Mouse (Mus musculus): ENCODE data around the gene Pom121l2. TPM values are rescaled to one million over a fixed set of nuclear protein-coding genes. Genes with fewer than 3 reads are reported as not detected.

Pom121l2 gene
- polyA plus RNA-seq, 1 experiment from 2014 or later: 0.12 TPM

- H3K4me3 ChIP-seq (ENCODE audit: low read depth, low read length): peak overlapping the region; percentile 39
- DNase-seq (ENCODE audit: low spot score): no peak
- no peaks in the 10 kb centered on the region for H3K36me3 ChIP-seq (ENCODE audit: control insufficient read depth, insufficient read depth, low read length)
Observed at GRCm38 (mm10) chr13:21996840-21997185, 15.8 kb downstream of the Pom121l2 start.

GRCm38 (mm10) chr13:21997201-21997820 lies 16.3 kb downstream of the Pom121l2 start:
- peak overlapping the region; percentile 45 for H3K4me2 ChIP-seq (ENCODE audit: low read depth, low read length, severe bottlenecking)
- no peaks in the 10 kb centered on the region for H3K36me3 ChIP-seq (ENCODE audit: control insufficient read depth, insufficient read depth, low read length)
- H3K9ac ChIP-seq (ENCODE audit: low read length): no peak overlapping the region
- no peak for ATAC-seq (replicated peaks; ENCODE audit: low FRiP score)
- no peak for DNase-seq (ENCODE audit: low spot score)
- WGBS: 1% methylated on average over 21 of the region's 21 CpGs
- no peaks in the 10 kb centered on the region for H3K9me3 ChIP-seq (ENCODE audit: control insufficient read depth, low read length)
- H3K27me3 ChIP-seq (ENCODE audit: control insufficient read depth, insufficient read depth, low read length): peaks cover 60% of the 10 kb centered on the region
- H3K4me1 ChIP-seq (replicated peaks; ENCODE audit: control insufficient read depth, insufficient read depth, low read length): no peaks in the 10 kb centered on the region; the same call in 1 of the 2 replicates
- H3K27ac ChIP-seq (ENCODE audit: low read depth, low read length): no peak overlapping the region
- H3K4me3 ChIP-seq (ENCODE audit: low read depth, low read length): peak overlapping the region; percentile 39

More at GRCm38 (mm10) chr13:21996840-21997185, 15.8 kb downstream of the Pom121l2 start:
- Histone ChIP-seq H3K27ac (ENCODE audit: low read depth, low read length) (no peak overlapping the region), H3K9me3 (ENCODE audit: control insufficient read depth, low read length) (no peaks in the 10 kb centered on the region), H3K27me3 (ENCODE audit: control insufficient read depth, insufficient read depth, low read length) (peaks cover 55% of the 10 kb centered on the region), H3K4me2 (ENCODE audit: low read depth, low read length, severe bottlenecking) (peak overlapping the region; percentile 45), H3K9ac (ENCODE audit: low read length) (no peak overlapping the region), H3K4me1 (replicated peaks; ENCODE audit: control insufficient read depth, insufficient read depth, low read length) (no peaks in the 10 kb centered on the region; the same call in 1 of the 2 replicates)
- no peak for ATAC-seq (replicated peaks; ENCODE audit: low FRiP score)
- WGBS: under 1% methylated on average over 13 of the region's 13 CpGs

- no peak for ATAC-seq (replicated peaks; ENCODE audit: low FRiP score)
- 1% methylated on average over 4 of the region's 4 CpGs for WGBS
- H3K27ac ChIP-seq (ENCODE audit: low read depth, low read length): no peak overlapping the region
- no peak for DNase-seq (ENCODE audit: low spot score)
- peaks cover 66% of the 10 kb centered on the region for H3K27me3 ChIP-seq (ENCODE audit: control insufficient read depth, insufficient read depth, low read length)
- H3K36me3 ChIP-seq (ENCODE audit: control insufficient read depth, insufficient read depth, low read length): no peaks in the 10 kb centered on the region
- H3K4me2 ChIP-seq (ENCODE audit: low read depth, low read length, severe bottlenecking): peak overlapping the region; percentile 45; the same call in 1 of the 2 replicates
- no peak overlapping the region; the same call in 1 of the 2 replicates for H3K4me3 ChIP-seq (ENCODE audit: low read depth, low read length)
- no peak overlapping the region for H3K9ac ChIP-seq (ENCODE audit: low read length)
- no peaks in the 10 kb centered on the region for H3K9me3 ChIP-seq (ENCODE audit: control insufficient read depth, low read length)
- no peaks in the 10 kb centered on the region; the same call in 1 of the 2 replicates for H3K4me1 ChIP-seq (replicated peaks; ENCODE audit: control insufficient read depth, insufficient read depth, low read length)
Observed at GRCm38 (mm10) chr13:21997821-21998220, 16.8 kb downstream of the Pom121l2 start.

DNA sequence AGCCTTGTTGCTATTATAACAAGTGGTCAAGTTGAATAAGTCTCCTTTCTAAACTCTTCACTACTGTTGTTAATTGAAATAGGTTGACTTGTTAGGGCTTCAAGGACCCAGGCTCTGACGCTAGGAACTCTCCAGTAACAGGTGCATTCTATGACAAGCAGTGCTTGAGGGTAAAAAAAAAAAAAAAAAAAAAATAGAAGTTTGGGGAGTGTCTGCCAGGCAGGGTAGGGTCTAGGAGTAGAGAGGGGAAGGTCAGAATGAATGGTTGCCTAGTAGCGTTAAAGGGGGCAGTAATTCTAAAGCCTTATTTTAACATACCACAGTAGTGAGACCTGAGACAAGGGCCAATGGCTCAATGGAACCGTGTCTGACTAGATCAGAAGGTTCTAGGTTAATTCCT lies 17.4 kb downstream of the Pom121l2 start:
- no peak overlapping the region for H3K4me3 ChIP-seq (ENCODE audit: low read depth, low read length)
- DNase-seq (ENCODE audit: low spot score): no peak
- ATAC-seq (replicated peaks; ENCODE audit: low FRiP score): no peak
- no peak overlapping the region for H3K4me2 ChIP-seq (ENCODE audit: low read depth, low read length, severe bottlenecking)
- H3K36me3 ChIP-seq (ENCODE audit: control insufficient read depth, insufficient read depth, low read length): no peaks in the 10 kb centered on the region
- no peaks in the 10 kb centered on the region for H3K9me3 ChIP-seq (ENCODE audit: control insufficient read depth, low read length)
- WGBS: 23% methylated on average over 3 of the region's 3 CpGs
- peaks cover 71% of the 10 kb centered on the region for H3K27me3 ChIP-seq (ENCODE audit: control insufficient read depth, insufficient read depth, low read length)
- no peak overlapping the region for H3K27ac ChIP-seq (ENCODE audit: low read depth, low read length)
- no peaks in the 10 kb centered on the region; the same call in 1 of the 2 replicates for H3K4me1 ChIP-seq (replicated peaks; ENCODE audit: control insufficient read depth, insufficient read depth, low read length)
- H3K9ac ChIP-seq (ENCODE audit: low read length): no peak overlapping the region

DNA sequence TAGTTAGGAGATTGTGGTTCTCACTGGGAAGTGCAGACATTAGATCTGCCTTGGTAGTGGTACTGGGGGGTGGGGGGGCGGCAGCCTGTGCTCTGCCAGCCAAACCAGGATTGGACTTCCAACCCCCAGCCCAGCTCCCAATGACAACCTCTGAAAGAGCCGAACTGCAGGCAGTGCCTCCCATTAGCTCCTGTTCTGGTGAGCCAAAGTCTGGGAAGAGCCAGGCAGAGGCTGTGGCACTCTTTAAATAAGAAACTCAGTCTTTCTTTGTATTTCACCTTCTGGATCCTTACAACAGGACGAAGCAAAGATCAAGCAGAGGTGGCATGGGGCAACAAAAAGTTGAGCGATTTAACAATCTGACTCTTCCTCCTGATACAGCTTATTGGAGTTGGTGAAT lies 18.2 kb downstream of the Pom121l2 start:
- Histone ChIP-seq H3K4me2 (ENCODE audit: low read depth, low read length, severe bottlenecking) (no peak overlapping the region), H3K4me3 (ENCODE audit: low read depth, low read length) (no peak overlapping the region), H3K4me1 (replicated peaks; ENCODE audit: control insufficient read depth, insufficient read depth, low read length) (no peaks in the 10 kb centered on the region; the same call in 1 of the 2 replicates), H3K27ac (ENCODE audit: low read depth, low read length) (no peak overlapping the region), H3K9ac (ENCODE audit: low read length) (no peak overlapping the region), H3K9me3 (ENCODE audit: control insufficient read depth, low read length) (no peaks in the 10 kb centered on the region), H3K27me3 (ENCODE audit: control insufficient read depth, insufficient read depth, low read length) (peaks cover 79% of the 10 kb centered on the region), H3K36me3 (ENCODE audit: control insufficient read depth, insufficient read depth, low read length) (no peaks in the 10 kb centered on the region)
- 32% methylated on average over 4 of the region's 4 CpGs for WGBS
- DNase-seq (ENCODE audit: low spot score) (no peak), ATAC-seq (replicated peaks; ENCODE audit: low FRiP score) (no peak)

DNA sequence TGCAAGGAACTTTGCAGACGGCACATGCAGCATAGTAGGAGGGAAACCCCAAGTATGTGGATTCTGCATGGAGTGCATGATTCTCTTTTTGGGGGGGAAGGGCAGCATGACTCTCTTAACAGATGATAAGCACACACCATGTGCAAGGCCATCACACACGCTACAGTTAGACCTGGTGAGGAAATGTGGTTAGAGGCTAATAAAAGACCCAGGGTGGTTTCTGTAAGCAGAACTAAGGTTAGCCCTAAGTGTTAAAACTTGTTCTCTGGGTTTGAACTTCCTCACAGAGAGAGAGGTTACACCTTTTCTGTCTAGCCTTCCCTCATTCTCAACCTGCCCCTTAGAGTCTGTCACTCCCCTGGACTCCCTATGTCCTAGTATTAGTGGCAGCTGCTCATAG lies 20.4 kb downstream of the Pom121l2 start:
- DNase-seq (ENCODE audit: low spot score) (no peak), ATAC-seq (replicated peaks; ENCODE audit: low FRiP score) (no peak)
- H3K9ac ChIP-seq (ENCODE audit: low read length): no peak overlapping the region
- 73% methylated on average over 2 of the region's 2 CpGs for WGBS
- H3K4me1 ChIP-seq (replicated peaks; ENCODE audit: control insufficient read depth, insufficient read depth, low read length): peaks cover 5% of the 10 kb centered on the region; the same call in 1 of the 2 replicates
- H3K27ac ChIP-seq (ENCODE audit: low read depth, low read length): no peak overlapping the region
- H3K36me3 ChIP-seq (ENCODE audit: control insufficient read depth, insufficient read depth, low read length): no peaks in the 10 kb centered on the region
- H3K4me2 ChIP-seq (ENCODE audit: low read depth, low read length, severe bottlenecking): no peak overlapping the region
- no peaks in the 10 kb centered on the region for H3K9me3 ChIP-seq (ENCODE audit: control insufficient read depth, low read length)
- H3K27me3 ChIP-seq (ENCODE audit: control insufficient read depth, insufficient read depth, low read length): peaks cover 96% of the 10 kb centered on the region
- no peak overlapping the region for H3K4me3 ChIP-seq (ENCODE audit: low read depth, low read length)

DNA sequence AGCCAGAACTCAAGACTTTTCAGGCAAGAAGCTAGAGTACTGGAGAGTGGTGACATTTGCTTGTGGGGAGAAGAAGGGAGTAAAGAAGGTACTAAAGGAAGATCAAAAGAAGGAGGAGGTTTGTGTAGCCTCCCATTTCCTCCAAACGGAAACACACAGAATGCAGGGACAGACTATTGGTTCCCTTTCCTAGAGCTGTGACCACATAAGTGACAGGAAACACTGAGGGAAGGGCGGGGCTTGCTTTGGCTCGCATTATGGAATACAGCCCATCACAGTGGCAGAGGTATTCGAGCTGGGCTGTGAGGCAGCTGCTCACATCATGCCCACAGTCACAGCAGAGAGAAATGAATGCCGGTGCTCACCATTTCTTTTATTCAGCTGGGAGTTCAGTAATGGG lies 20.8 kb downstream of the Pom121l2 start:
- no peak overlapping the region for H3K4me3 ChIP-seq (ENCODE audit: low read depth, low read length)
- WGBS: 33% methylated on average over 5 of the region's 5 CpGs
- DNase-seq (ENCODE audit: low spot score) (no peak), ATAC-seq (replicated peaks; ENCODE audit: low FRiP score) (no peak)
- H3K27me3 ChIP-seq (ENCODE audit: control insufficient read depth, insufficient read depth, low read length): peaks cover 97% of the 10 kb centered on the region
- H3K4me2 ChIP-seq (ENCODE audit: low read depth, low read length, severe bottlenecking): no peak overlapping the region
- no peak overlapping the region for H3K27ac ChIP-seq (ENCODE audit: low read depth, low read length)
- no peak overlapping the region for H3K9ac ChIP-seq (ENCODE audit: low read length)
- no peaks in the 10 kb centered on the region for H3K36me3 ChIP-seq (ENCODE audit: control insufficient read depth, insufficient read depth, low read length)
- peaks cover 10% of the 10 kb centered on the region; the same call in 1 of the 2 replicates for H3K4me1 ChIP-seq (replicated peaks; ENCODE audit: control insufficient read depth, insufficient read depth, low read length)
- H3K9me3 ChIP-seq (ENCODE audit: control insufficient read depth, low read length): no peaks in the 10 kb centered on the region

GRCm38 (mm10) chr13:22005605-22006333 lies 24.8 kb downstream of the Pom121l2 start:
- ATAC-seq (replicated peaks; ENCODE audit: low FRiP score) (peak; percentile 79), DNase-seq (ENCODE audit: low spot score) (peak; percentile 77)
- peak overlapping the region; percentile 82 for H3K4me2 ChIP-seq (ENCODE audit: low read depth, low read length, severe bottlenecking)
- peak overlapping the region; percentile 47 for H3K4me3 ChIP-seq (ENCODE audit: low read depth, low read length)
- peaks cover 99% of the 10 kb centered on the region for H3K27me3 ChIP-seq (ENCODE audit: control insufficient read depth, insufficient read depth, low read length)
- no peak overlapping the region for H3K27ac ChIP-seq (ENCODE audit: low read depth, low read length)
- H3K4me1 ChIP-seq (replicated peaks; ENCODE audit: control insufficient read depth, insufficient read depth, low read length): peaks cover 12% of the 10 kb centered on the region; the same call in 1 of the 2 replicates
- H3K36me3 ChIP-seq (ENCODE audit: control insufficient read depth, insufficient read depth, low read length): no peaks in the 10 kb centered on the region
- H3K9ac ChIP-seq (ENCODE audit: low read length): peak overlapping the region; percentile 43
- WGBS: 1% methylated on average over 44 of the region's 45 CpGs
- no peaks in the 10 kb centered on the region for H3K9me3 ChIP-seq (ENCODE audit: control insufficient read depth, low read length)

Data from forebrain, embryonic 11.5 days (tissue).